Mouse (Mus musculus): ENCODE results near the gene U2af2.

DNA sequence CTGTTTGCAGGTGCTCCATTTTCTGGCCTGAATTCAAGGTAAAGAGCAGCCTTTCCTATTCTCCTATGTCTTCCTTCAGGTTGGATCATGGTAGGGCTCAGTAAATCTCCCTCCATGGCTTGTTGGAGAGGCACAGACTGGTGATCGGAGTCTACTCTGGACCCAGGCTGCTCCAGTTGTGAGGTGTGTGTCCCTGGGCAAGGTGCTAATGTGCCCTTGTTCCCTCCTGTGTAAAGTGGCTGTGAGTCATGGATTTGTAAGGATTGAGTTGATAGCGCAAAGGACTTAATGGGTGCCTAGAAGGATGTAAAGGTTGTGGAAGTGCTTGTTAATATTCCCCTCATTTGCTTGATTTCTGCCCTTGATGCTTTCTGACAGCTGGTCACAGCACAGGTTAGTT, 20.0 kb downstream of the U2af2 start:
- no peak for TF ChIP-seq CTCF (IDR thresholded peaks at IDR 0.05)
- no peak for TF ChIP-seq EP300 (IDR thresholded peaks at IDR 0.05)
